Mouse (Mus musculus): Measurements from ENCODE around the gene Apoo. TPM values are rescaled to one million over a fixed set of nuclear protein-coding genes. Genes with fewer than 3 reads are reported as not detected.
"Not testable (repeated sequence)": the region's sequence is repeated elsewhere in the genome, so short reads cannot be mapped to it uniquely, and the experiment has no call there.

Apoo gene
- polyA plus RNA-seq, 1 experiment from 2014 or later, result 122 TPM

DNA sequence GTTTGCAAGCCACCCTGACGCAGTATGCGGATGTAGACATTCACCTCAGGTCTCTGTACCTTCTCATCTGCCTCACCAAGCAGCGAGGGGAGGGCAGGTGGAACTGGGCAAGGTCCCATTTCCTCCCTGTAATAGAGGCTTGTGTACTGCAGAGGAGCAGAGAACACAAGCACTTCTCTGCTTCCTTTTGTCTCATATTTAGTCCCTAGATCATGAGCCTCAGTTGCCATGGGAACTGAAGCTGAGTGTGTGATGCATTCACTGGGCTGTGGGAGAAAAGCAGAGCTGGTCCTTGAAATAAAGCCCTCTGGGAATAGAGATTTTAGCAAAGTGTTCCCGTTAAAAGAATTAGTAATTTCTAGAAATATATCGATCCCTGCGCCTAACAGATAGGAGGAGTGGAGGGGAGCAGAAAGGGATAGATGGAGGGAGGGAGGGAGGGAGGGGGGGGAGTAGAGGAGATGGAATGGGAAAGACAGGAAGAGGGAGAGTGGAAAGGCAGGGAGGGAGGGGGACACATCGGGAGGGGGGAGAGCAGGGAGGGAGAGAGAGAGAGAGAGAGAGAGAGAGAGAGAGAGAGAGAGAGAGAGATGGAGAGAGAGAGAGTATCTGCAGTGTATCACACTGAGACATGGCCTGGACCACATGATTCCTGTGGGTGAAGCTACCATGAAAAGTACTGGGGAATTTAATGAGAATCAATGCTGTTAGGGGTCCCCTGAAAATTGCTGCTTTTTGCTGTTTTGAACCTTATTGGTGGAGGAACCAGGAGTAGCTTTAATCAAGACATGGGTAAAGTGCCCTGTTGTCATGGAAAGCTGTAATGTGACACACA lies 83.3 kb downstream of the Apoo start:
- not testable (repeated sequence) for H3K36me3 ChIP-seq; H3K9me3 ChIP-seq; H3K9ac ChIP-seq; H3K27ac ChIP-seq; H3K4me2 ChIP-seq (replicated peaks); H3K27me3 ChIP-seq (replicated peaks); H3K4me3 ChIP-seq; H3K4me1 ChIP-seq
- ATAC-seq (ENCODE audit: low FRiP score, low read depth), result peak; percentile 87
- 40% methylated on average over 1 of the region's 7 CpGs for WGBS

GRCm38 (mm10) chrX:94459346-94459745 lies 92.4 kb downstream of the Apoo start:
- Histone ChIP-seq H3K27me3 (replicated peaks) (0 out of 2 replicates have a peak, but pooled peaks cover 5% of the 10 kb centered on the region), H3K4me3 (no peak overlapping the region), H3K4me1 (no peaks in the 10 kb centered on the region), H3K9me3 (no peaks in the 10 kb centered on the region), H3K36me3 (no peaks in the 10 kb centered on the region), H3K27ac (no peak overlapping the region), H3K9ac (no peak overlapping the region), H3K4me2 (replicated peaks) (no peak overlapping the region)
- ATAC-seq (ENCODE audit: low FRiP score, low read depth), result no peak
- 73% methylated on average over 4 of the region's 4 CpGs for WGBS

GRCm38 (mm10) chrX:94461513-94461912 lies 94.6 kb downstream of the Apoo start:
- not testable (repeated sequence) for H3K4me2 ChIP-seq (replicated peaks); H3K27me3 ChIP-seq (replicated peaks); H3K9me3 ChIP-seq; H3K4me1 ChIP-seq; H3K36me3 ChIP-seq; H3K4me3 ChIP-seq; ATAC-seq (ENCODE audit: low FRiP score, low read depth); H3K27ac ChIP-seq; H3K9ac ChIP-seq
- WGBS, result 67% methylated on average over 1 of the region's 3 CpGs

GRCm38 (mm10) chrX:94462604-94463429 lies 95.9 kb downstream of the Apoo start:
- not testable (repeated sequence) for H3K36me3 ChIP-seq; H3K4me2 ChIP-seq (replicated peaks); H3K9me3 ChIP-seq; H3K4me1 ChIP-seq; H3K27ac ChIP-seq; H3K9ac ChIP-seq; H3K4me3 ChIP-seq; H3K27me3 ChIP-seq (replicated peaks)
- 17% methylated on average over 1 of the region's 7 CpGs for WGBS
- ATAC-seq (ENCODE audit: low FRiP score, low read depth), result peak; percentile 87

Small RNAs within 50 kb of the gene (microRNA-seq; reads per million reads assigned to microRNA genes)
- not detected for gene Gm44477

Other genes with a start within 250 kb of the Apoo start
- 21.0 and 26.9 TPM in 2 replicates for gene Zfx, start 243.4 kb upstream of the Apoo start, polyA plus RNA-seq (2016; fragmentation: Nextera tagmentation; extraction: Ambion mirVana)
- gene Eif2s3x, start 154.3 kb upstream of the Apoo start, polyA plus RNA-seq (2016; fragmentation: Nextera tagmentation; extraction: Ambion mirVana), result 103 and 104 TPM in 2 replicates
- 10.0 and 10.8 TPM in 2 replicates for gene Klhl15, start 132.5 kb upstream of the Apoo start, polyA plus RNA-seq (2016; fragmentation: Nextera tagmentation; extraction: Ambion mirVana)
- gene Fam90a1b, start 340 bp upstream of the Apoo start, polyA plus RNA-seq (2016; fragmentation: Nextera tagmentation; extraction: Ambion mirVana), result not detected in 2 replicates
- gene Maged1, start 175.0 kb downstream of the Apoo start, polyA plus RNA-seq (2016; fragmentation: Nextera tagmentation; extraction: Ambion mirVana), result 951 and 981 TPM in 2 replicates